Mouse (Mus musculus): Measurements from ENCODE around the gene Ssty2. TPM values are rescaled to one million over a fixed set of nuclear protein-coding genes. Genes with fewer than 3 reads are reported as not detected.
"Not testable (repeated sequence)": the region's sequence is repeated elsewhere in the genome, so short reads cannot be mapped to it uniquely, and the experiment has no call there.

Ssty2 gene
- not detected for total RNA-seq (2022)

DNA sequence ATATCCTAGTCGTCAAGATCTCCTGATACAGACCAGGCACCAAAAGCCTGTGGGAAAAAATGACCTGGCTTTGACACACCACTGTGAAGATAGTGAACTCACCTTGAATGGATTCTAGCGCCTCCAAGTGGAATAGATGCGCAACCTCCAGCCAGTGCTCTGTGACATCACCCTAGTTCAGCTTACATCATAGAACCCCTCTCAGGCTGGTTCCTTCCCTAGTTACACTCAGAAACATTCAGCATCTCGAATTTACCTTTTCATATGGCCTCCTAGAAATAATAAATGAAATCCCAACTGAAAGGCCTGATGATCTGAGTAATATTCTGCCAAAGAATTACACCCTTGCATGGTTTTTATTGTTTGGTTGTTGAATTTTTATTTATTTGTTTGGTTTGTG is at the start of gene Ssty2:
TSS of gene Ssty2 (minus strand) at position 101 of the 400 bp plus-strand sequence.
- not testable (repeated sequence) for DNase-seq (ENCODE audit: low spot score in 2 of 2)

Data from left cerebral cortex, adult 8-10 months (tissue).